Mouse (Mus musculus): ENCODE measurements around the gene Slc43a1. TPM values are rescaled to one million over a fixed set of nuclear protein-coding genes. Genes with fewer than 3 reads are reported as not detected.
A peak's percentile ranks its signal among the peaks of the same experiment; 100 is the strongest.

Slc43a1 gene
- polyA plus RNA-seq, 1 experiment from 2014 or later = 6.6 TPM

DNA sequence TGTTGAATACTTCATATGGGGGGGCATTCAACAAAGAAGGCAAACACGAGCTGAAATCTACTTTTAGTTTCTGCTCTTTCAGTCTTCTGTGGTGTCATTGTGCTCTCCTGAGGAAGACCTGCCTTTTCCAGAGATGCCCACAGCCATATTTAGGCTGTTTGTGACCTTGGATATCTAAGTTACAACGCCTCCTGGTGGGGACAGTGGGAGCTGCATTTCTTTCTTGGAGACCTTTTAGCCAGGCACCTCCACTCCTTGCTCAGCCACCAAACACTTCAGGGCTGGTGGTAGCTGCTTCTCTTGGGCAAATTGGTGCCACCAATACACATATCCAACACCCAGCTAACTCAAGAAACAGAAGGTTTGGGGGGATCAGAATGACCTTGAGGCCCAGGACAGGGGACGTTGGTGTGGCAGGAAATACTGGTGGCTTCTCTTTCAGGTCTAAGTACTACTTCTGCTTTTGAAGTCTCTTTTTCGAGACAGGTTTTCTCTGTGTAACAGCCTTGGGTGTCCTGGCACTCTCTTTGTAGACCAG lies 32.0 kb downstream of the Slc43a1 start:
- ATAC-seq (no peak), DNase-seq (ENCODE audit: low spot score) (peak; percentile 13)
- Histone ChIP-seq H3K27me3 (replicated peaks; ENCODE audit: insufficient read depth, low read length) (peaks cover 29% of the 10 kb centered on the region), H3K4me3 (ENCODE audit: low read depth, low read length) (no peak overlapping the region), H3K9ac (replicated peaks; ENCODE audit: low read depth) (no peak overlapping the region), H3K27ac (ENCODE audit: low read length) (no peak overlapping the region), H3K4me1 (ENCODE audit: insufficient read depth, low read depth, low read length) (peaks cover 5% of the 10 kb centered on the region), H3K36me3 (ENCODE audit: insufficient read depth, low read length) (no peaks in the 10 kb centered on the region), H3K9me3 (ENCODE audit: low read length) (no peaks in the 10 kb centered on the region), H3K4me2 (replicated peaks; ENCODE audit: low read depth, low read length) (no peak overlapping the region)
- TF ChIP-seq CTCF (IDR thresholded peaks at IDR 0.05) = peak; percentile 54
- no peak for TF ChIP-seq EP300 (IDR thresholded peaks at IDR 0.05)
- WGBS = 60% methylated on average over 4 of the region's 4 CpGs

- Histone ChIP-seq H3K4me2 (replicated peaks; ENCODE audit: low read depth, low read length) (peak overlapping the region; percentile 75), H3K27me3 (replicated peaks; ENCODE audit: insufficient read depth, low read length) (peaks cover 23% of the 10 kb centered on the region), H3K4me1 (ENCODE audit: insufficient read depth, low read depth, low read length) (peaks cover 5% of the 10 kb centered on the region), H3K36me3 (ENCODE audit: insufficient read depth, low read length) (no peaks in the 10 kb centered on the region), H3K4me3 (ENCODE audit: low read depth, low read length) (peak overlapping the region; percentile 41), H3K9me3 (ENCODE audit: low read length) (no peaks in the 10 kb centered on the region), H3K27ac (ENCODE audit: low read length) (no peak overlapping the region), H3K9ac (replicated peaks; ENCODE audit: low read depth) (no peak overlapping the region)
- ATAC-seq = peak; percentile 66
- WGBS = under 1% methylated on average over 60 of the region's 78 CpGs
- DNase-seq (ENCODE audit: low spot score) = peak; percentile 52
- TF ChIP-seq CTCF (IDR thresholded peaks at IDR 0.05) (no peak), EP300 (IDR thresholded peaks at IDR 0.05) (no peak)
Observed at GRCm38 (mm10) chr2:84872105-84872716, 33.6 kb downstream of the Slc43a1 start.

DNA sequence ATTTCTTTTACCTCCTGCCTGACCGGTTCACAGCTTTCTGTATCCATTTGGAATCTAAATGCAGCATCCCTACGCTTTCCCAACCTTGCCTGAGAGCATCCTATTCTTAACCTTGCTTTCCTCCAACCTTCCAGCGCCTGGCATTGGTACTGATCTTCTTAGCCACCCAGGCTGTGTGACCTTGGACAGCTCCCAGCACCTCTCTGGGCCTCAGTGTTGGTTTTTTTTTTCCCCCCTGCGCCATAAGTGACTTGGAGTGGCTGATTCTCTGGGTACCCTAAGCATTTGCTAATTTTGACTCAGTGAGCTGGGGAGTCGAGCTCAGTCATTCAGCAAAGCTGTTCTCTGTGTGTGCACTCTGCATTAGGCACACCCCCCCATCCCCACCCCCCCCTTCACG lies 37.2 kb downstream of the Slc43a1 start:
- H3K9ac ChIP-seq (replicated peaks; ENCODE audit: low read depth) = no peak overlapping the region
- no peaks in the 10 kb centered on the region for H3K36me3 ChIP-seq (ENCODE audit: insufficient read depth, low read length)
- DNase-seq (ENCODE audit: low spot score) (no peak), ATAC-seq (no peak)
- WGBS = 33% methylated on average over 6 of the region's 6 CpGs
- no peaks in the 10 kb centered on the region for H3K9me3 ChIP-seq (ENCODE audit: low read length)
- peaks cover 5% of the 10 kb centered on the region for H3K4me1 ChIP-seq (ENCODE audit: insufficient read depth, low read depth, low read length)
- H3K4me2 ChIP-seq (replicated peaks; ENCODE audit: low read depth, low read length) = no peak overlapping the region
- H3K4me3 ChIP-seq (ENCODE audit: low read depth, low read length) = no peak overlapping the region
- H3K27ac ChIP-seq (ENCODE audit: low read length) = no peak overlapping the region
- H3K27me3 ChIP-seq (replicated peaks; ENCODE audit: insufficient read depth, low read length) = peaks cover 23% of the 10 kb centered on the region
- TF ChIP-seq EP300 (IDR thresholded peaks at IDR 0.05) (no peak), CTCF (IDR thresholded peaks at IDR 0.05) (no peak)

DNA sequence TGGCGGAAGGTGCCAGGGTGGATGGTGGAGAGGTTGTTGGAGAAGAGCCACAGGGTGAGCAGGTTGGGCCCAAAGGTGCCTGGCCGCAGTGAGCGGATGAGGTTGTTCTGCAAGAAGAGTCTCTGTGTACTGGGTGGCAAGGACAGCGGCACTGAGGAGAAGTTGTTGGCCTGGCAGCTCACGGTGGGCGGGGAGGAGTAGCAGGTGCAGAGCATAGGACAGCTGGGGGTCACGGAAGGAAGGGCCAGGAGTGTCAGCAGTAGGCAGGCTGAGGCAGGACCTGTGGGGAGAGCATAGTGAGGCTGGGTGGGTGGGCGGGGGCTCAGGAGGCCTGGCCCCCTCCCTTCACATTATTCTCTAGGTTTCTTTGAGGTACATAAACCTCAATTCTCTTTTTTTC lies 41.9 kb downstream of the Slc43a1 start:
- Histone ChIP-seq H3K9ac (replicated peaks; ENCODE audit: low read depth) (no peak overlapping the region), H3K36me3 (ENCODE audit: insufficient read depth, low read length) (no peaks in the 10 kb centered on the region), H3K4me2 (replicated peaks; ENCODE audit: low read depth, low read length) (no peak overlapping the region), H3K27me3 (replicated peaks; ENCODE audit: insufficient read depth, low read length) (peaks cover 22% of the 10 kb centered on the region), H3K9me3 (ENCODE audit: low read length) (no peaks in the 10 kb centered on the region), H3K27ac (ENCODE audit: low read length) (no peak overlapping the region), H3K4me3 (ENCODE audit: low read depth, low read length) (no peak overlapping the region), H3K4me1 (ENCODE audit: insufficient read depth, low read depth, low read length) (no peaks in the 10 kb centered on the region)
- DNase-seq (ENCODE audit: low spot score) (no peak), ATAC-seq (no peak)
- TF ChIP-seq CTCF (IDR thresholded peaks at IDR 0.05) = no peak
- TF ChIP-seq EP300 (IDR thresholded peaks at IDR 0.05) = no peak
- 76% methylated on average over 8 of the region's 8 CpGs for WGBS

DNA sequence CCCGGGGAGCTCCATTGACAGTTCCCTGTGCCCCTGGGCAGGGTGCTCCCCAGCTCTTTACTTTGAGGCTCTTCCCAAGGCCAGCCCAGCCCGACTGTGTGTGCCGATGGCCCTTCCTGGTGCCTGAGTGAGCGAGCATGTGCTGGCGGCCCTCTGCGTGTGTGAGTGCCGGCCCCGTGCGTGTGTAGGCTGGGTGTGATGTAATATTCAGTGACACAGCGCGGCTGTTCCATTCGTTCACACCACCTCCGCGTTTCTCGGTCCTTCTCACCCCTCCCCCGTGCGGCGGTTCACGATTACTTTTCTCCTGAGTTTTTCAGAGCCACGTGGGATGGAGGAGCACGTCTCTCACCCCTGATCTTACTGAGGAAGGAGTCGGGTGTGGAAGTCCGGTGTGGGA lies 44.0 kb downstream of the Slc43a1 start:
- Histone ChIP-seq H3K9me3 (ENCODE audit: low read length) (no peaks in the 10 kb centered on the region), H3K36me3 (ENCODE audit: insufficient read depth, low read length) (no peaks in the 10 kb centered on the region), H3K27me3 (replicated peaks; ENCODE audit: insufficient read depth, low read length) (peaks cover 33% of the 10 kb centered on the region), H3K9ac (replicated peaks; ENCODE audit: low read depth) (no peak overlapping the region), H3K4me1 (ENCODE audit: insufficient read depth, low read depth, low read length) (no peaks in the 10 kb centered on the region; the same call in 1 of the 2 replicates), H3K27ac (ENCODE audit: low read length) (no peak overlapping the region), H3K4me3 (ENCODE audit: low read depth, low read length) (no peak overlapping the region), H3K4me2 (replicated peaks; ENCODE audit: low read depth, low read length) (0 out of 2 replicates have a peak overlapping the region, but pooled peaks have one; percentile 6)
- WGBS = 4% methylated on average over 23 of the region's 23 CpGs
- DNase-seq (ENCODE audit: low spot score) (peak; percentile 75), ATAC-seq (peak; percentile 66)
- TF ChIP-seq EP300 (IDR thresholded peaks at IDR 0.05) (no peak), CTCF (IDR thresholded peaks at IDR 0.05) (no peak)

GRCm38 (mm10) chr2:84883084-84883483 lies 44.4 kb downstream of the Slc43a1 start:
- 0 out of 2 replicates have a peak overlapping the region, but pooled peaks have one; percentile 6 for H3K4me2 ChIP-seq (replicated peaks; ENCODE audit: low read depth, low read length)
- no peak for DNase-seq (ENCODE audit: low spot score)
- ATAC-seq = no peak
- H3K4me1 ChIP-seq (ENCODE audit: insufficient read depth, low read depth, low read length) = peaks cover 4% of the 10 kb centered on the region; the same call in 1 of the 2 replicates
- H3K9me3 ChIP-seq (ENCODE audit: low read length) = no peaks in the 10 kb centered on the region
- H3K9ac ChIP-seq (replicated peaks; ENCODE audit: low read depth) = no peak overlapping the region
- no peak overlapping the region for H3K4me3 ChIP-seq (ENCODE audit: low read depth, low read length)
- no peaks in the 10 kb centered on the region for H3K36me3 ChIP-seq (ENCODE audit: insufficient read depth, low read length)
- H3K27ac ChIP-seq (ENCODE audit: low read length) = no peak overlapping the region
- 5% methylated on average over 6 of the region's 6 CpGs for WGBS
- TF ChIP-seq EP300 (IDR thresholded peaks at IDR 0.05) (no peak), CTCF (IDR thresholded peaks at IDR 0.05) (no peak)
- peaks cover 33% of the 10 kb centered on the region for H3K27me3 ChIP-seq (replicated peaks; ENCODE audit: insufficient read depth, low read length)

Data from lung, postnatal 0 days (tissue).